Mouse (Mus musculus) kidney, adult 11 months (tissue): Measurements from ENCODE around the gene Tax1bp1.
"Not testable (repeated sequence)": the region's sequence is repeated elsewhere in the genome, so short reads cannot be mapped to it uniquely, and the experiment has no call there.

ENCODE experiments used
- DNase-seq: peaks from one replicate; pipeline ENCODE4 v3.0.0; 2022

Gene Tax1bp1

GRCm38 (mm10) chr6:52713104-52713896 lies at the start of gene Tax1bp1:
Gene Tax1bp1 (plus strand): TSS chr6:52713729.
- DNase-seq: peak; percentile 93

- peak; percentile 34 for DNase-seq
Observed at GRCm38 (mm10) chr6:52667641-52668040, 45.9 kb upstream of the Tax1bp1 start.

GRCm38 (mm10) chr6:52669878-52670277 lies 43.7 kb upstream of the Tax1bp1 start:
- not testable (repeated sequence) for DNase-seq

- DNase-seq: no peak
Observed at GRCm38 (mm10) chr6:52671791-52672190, 41.7 kb upstream of the Tax1bp1 start.

GRCm38 (mm10) chr6:52672539-52672938 lies 41.0 kb upstream of the Tax1bp1 start:
- DNase-seq: no peak

GRCm38 (mm10) chr6:52673706-52674105 lies 39.8 kb upstream of the Tax1bp1 start:
- DNase-seq: no peak

GRCm38 (mm10) chr6:52674541-52674940 lies 39.0 kb upstream of the Tax1bp1 start:
- peak; percentile 72 for DNase-seq

- peak; percentile 73 for DNase-seq
Observed at GRCm38 (mm10) chr6:52675222-52675921, 38.2 kb upstream of the Tax1bp1 start.

- DNase-seq: not testable (repeated sequence)
Observed at GRCm38 (mm10) chr6:52677534-52677933, 36.0 kb upstream of the Tax1bp1 start.

- DNase-seq: peak; percentile 83
Observed at GRCm38 (mm10) chr6:52679565-52679964, 34.0 kb upstream of the Tax1bp1 start.

GRCm38 (mm10) chr6:52680458-52681032 lies 33.0 kb upstream of the Tax1bp1 start:
- peak; percentile 39 for DNase-seq

GRCm38 (mm10) chr6:52681847-52682485 lies 31.6 kb upstream of the Tax1bp1 start:
- DNase-seq: peak; percentile 48

- DNase-seq: no peak
Observed at GRCm38 (mm10) chr6:52682607-52683006, 30.9 kb upstream of the Tax1bp1 start.

- peak; percentile 60 for DNase-seq
Observed at GRCm38 (mm10) chr6:52686901-52687500, 26.5 kb upstream of the Tax1bp1 start.

- peak; percentile 22 for DNase-seq
Observed at GRCm38 (mm10) chr6:52690365-52690764, 23.2 kb upstream of the Tax1bp1 start.

GRCm38 (mm10) chr6:52691800-52692199 lies 21.7 kb upstream of the Tax1bp1 start:
- no peak for DNase-seq

GRCm38 (mm10) chr6:52692451-52693063 lies 21.0 kb upstream of the Tax1bp1 start:
- DNase-seq: no peak

GRCm38 (mm10) chr6:52697964-52698535 lies 15.5 kb upstream of the Tax1bp1 start:
- no peak for DNase-seq

GRCm38 (mm10) chr6:52699050-52699449 lies 14.5 kb upstream of the Tax1bp1 start:
- DNase-seq: no peak

- no peak for DNase-seq
Observed at GRCm38 (mm10) chr6:52699899-52700298, 13.6 kb upstream of the Tax1bp1 start.

GRCm38 (mm10) chr6:52703263-52703662 lies 10.3 kb upstream of the Tax1bp1 start:
- no peak for DNase-seq

- DNase-seq: no peak
Observed at GRCm38 (mm10) chr6:52705280-52705679, 8.2 kb upstream of the Tax1bp1 start.
